Mouse (Mus musculus) granulocyte monocyte progenitor cell, adult 5-6 weeks (primary cell): ENCODE results near the gene Fam136a. TPM values are rescaled to one million over a fixed set of nuclear protein-coding genes. Genes with fewer than 3 reads are reported as not detected.
"Not testable (repeated sequence)": the region's sequence is repeated elsewhere in the genome, so short reads cannot be mapped to it uniquely, and the experiment has no call there.

Experiments used
- ATAC-seq: replicated peaks from 2 replicates; pipeline ENCODE4 v1.8.0; 2016; ENCODE audit warnings: mild to moderate bottlenecking, moderate TSS enrichment, inconsistent platforms; ENCODE audit not compliant: poor library complexity, severe bottlenecking
- total RNA-seq, 2 experiments: library from RNA; stranded (forward) in 1 of 2; stranded (reverse) in 1 of 2; fragments of 200-712, 200-1000 nt in 1 of 2; fragments of >200 nt in 1 of 2; fragmentation: Nextera tagmentation in 1 of 2; gene quantifications; 2 replicates each; pipeline ENCODE4 v1.2.3; 2014 to 2017

Fam136a gene
- total RNA-seq (2014; fragmentation: Nextera tagmentation) (46.3 and 51.5 TPM in 2 replicates), total RNA-seq (2017) (82.6 and 95.9 TPM in 2 replicates)

DNA sequence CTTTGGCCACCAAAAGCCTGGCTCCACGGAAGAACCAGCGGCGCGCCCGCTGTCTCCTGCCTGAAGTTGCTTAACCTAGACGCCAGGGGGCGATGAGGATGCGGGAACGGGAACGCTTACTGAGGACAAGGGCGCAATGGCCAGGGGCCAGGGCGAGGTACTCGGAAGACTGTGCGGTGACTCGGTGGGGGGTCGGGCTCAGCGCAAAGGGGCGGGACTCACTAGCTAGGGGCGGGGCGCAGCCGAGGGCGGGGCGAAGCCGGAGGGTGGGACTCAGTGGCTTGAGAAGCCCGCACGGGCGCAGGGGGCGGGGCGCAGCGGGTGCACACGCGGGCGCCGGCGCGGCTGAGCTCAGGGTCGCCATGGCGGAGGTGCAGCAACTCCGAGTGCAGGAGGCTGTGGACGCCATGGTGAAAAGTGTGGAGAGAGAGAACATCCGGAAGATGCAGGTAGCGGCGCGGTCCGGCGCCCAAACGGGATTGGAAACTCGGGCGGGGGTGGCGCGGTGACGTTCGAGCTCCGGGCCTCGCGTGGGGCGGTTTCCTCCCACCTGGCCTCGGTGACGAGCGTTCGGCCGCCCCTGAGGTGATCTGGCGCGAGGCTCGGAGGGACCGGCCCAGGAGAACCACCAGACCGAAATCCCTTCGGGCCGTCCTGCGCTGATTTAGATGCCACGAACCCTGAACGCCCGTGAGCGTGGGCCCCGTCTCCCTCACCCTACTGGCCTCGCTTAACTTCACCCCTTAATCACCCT, at the start of gene Fam136a:
Gene Fam136a, plus strand, starts transcription at position 276 of the 754 bp plus-strand sequence.
- peak; percentile 93 for ATAC-seq

DNA sequence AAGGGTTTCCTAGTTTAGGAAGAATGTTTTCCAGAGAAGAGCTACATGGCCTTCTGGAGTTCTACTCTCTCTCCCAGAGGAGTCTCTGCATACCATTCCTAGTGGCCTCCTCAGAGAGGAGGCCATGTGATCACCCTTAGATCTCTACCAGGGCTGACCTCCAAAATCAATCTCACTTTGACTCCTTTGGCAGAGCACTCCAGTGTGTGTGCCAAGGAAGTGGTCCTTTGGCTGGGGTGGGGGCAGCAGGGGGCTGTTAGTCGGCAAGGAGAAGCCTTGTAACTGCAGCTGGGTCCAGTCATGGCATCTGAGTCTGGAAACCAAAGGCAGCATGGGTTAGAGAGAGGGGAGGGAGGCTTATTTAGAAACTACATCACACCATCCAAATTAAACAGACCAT, 48.4 kb upstream of the Fam136a start:
- ATAC-seq, result no peak

DNA sequence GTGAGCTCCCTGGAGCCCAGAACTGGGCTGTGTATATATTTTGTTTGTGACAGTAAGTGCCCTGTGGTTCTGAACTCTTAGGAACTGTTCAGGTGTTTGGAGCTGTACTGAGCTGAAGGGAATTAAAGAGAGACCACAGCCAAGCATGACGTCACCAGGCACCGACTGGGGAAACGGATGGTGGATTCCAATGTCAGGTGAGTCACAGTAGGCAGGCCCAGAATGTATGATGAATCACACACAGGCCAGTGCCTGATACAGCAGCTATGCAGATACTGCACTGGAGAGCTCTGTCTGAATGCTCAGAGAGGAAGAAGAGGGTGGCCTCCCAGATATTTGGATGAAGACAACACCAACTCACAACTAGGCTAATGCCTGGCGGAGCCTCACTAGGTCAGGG, 46.6 kb upstream of the Fam136a start:
- ATAC-seq, result no peak

DNA sequence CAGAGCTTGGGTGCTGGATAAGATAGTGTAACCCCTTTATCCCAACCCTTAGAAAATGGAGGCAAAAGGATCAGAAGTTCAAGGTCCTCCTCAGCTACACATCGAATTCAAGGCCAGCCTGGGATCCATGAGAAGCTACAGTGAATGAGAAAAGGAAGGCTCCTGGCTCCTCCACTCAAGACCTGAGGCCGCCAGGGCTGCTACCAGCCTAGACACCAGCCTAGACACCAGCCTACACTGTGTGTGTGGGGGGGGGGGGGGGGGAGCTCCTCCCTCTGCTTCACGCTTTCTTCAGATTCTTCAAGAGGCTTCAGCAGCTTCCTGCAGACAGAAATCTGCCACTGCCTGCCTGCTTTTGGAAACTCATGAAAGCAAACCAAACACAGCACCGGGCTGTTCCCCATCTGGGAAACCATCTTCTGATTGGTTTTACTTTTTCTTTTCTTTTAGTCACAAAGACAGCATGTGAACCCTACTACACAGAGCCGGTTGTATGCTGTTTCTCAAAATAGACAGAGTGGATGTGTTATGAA, 43.3 kb upstream of the Fam136a start:
- no peak for ATAC-seq

DNA sequence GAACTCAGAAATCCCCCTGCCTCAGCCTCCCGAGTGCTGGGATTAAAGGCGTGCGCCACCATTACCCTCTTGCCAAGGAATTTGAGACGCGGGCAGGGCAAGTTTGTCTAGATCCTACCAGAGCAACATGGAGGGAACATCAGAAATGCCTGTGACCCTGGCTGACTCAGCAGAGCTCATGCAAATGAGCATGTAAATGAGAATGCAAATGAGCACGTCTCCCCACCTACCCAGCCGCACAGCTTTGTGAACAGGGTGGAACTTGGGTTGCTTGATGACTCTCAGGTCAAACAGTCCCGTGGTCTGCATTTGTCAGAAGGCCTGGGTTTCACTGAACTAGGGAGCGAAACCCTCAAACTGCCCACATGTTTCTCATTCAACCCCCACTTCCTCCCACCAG, 42.5 kb upstream of the Fam136a start:
- no peak for ATAC-seq

DNA sequence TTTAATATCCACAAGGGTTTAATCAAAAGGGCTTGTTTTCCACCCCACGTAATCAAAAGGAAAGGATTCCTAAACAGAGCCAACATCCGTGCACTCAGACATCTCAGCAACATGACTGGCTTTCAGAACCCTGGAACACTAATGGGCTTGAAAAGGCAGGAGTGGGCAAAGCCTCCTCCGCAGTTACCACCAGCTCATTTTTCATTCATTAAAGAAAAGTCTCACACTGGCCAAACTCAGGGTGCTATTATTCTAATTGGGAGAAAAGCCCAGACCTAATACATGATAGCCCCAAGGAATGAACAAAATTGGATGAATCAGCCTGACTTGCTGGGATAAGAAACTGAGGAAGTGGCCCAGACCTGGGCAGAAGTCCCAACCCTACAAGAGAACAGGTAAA, 41.0 kb upstream of the Fam136a start:
- no peak for ATAC-seq

DNA sequence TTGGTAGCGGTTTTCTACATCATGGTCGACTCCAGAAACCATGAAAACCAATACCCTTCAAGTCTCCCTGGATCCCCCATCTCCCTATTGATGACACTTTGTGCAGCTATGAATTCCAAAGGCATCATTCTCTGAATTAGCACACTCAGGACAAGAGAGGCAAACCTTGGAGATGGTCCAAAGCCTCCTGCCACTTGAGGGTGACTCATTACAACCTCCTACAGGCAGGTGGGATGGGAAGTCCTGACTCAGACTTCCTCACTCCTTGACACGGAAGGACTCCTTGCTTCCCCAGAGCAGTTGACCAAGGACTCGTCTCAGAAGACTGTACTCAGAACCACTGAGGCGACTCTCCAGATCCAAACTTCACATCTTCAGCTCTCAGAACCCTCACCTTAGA, 39.8 kb upstream of the Fam136a start:
- ATAC-seq, result no peak

DNA sequence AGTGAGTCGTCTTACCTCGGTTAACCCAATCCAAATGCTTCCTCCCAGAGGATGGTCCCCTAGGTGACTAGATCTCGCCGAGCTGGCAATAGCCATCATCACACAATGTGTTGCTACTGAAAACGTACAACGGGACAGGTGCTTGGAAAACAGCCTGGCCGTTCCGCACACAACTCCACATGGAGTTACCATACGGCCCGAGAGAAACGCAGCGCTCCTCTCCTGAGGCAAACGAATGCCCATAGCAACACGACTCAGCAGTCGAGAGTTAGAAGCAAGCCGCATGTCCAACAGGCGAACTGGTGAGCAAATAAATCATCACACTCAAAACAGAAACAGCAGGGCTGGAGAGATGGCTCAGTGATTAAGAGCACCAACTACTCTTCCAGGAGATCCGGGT, 38.6 kb upstream of the Fam136a start:
- ATAC-seq, result no peak

DNA sequence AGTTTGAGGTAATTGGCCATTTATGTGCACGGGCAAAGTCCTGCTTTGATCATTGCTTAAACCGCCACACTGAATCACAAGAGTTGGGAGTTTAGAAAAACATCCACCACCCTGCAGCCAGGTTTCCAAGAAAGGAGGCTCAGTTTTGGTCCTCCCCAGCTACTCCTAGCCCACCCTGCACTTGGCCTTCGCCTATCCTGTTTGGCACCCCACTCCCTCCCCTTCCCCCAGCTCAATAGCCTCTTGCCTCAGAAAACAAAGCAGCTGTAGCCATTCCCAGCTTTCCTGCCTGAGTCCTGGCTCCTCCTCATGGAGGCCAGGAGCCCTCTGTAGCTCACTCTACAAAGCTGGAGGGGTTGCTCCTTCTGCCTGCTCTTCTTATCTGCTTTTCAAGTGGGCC, 37.1 kb upstream of the Fam136a start:
- no peak for ATAC-seq

DNA sequence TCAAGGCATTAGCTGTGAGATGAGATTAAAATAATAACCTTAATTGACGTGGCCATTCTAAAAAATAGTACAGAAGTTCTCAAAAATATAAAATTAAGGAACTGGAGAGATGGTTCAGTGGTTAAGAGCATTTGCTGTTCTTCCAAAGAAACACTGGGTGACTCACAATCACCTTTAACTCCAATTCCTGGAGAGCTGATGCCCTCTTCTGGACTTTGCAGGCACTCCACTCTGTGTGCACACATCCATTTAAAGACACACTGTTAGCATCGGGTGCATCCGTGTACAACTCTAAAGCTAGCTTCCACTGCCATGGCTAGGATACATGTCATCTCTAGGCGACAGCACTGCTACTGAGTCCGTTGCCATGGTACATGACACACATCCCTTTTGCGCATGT, 35.5 kb upstream of the Fam136a start:
- no peak for ATAC-seq

DNA sequence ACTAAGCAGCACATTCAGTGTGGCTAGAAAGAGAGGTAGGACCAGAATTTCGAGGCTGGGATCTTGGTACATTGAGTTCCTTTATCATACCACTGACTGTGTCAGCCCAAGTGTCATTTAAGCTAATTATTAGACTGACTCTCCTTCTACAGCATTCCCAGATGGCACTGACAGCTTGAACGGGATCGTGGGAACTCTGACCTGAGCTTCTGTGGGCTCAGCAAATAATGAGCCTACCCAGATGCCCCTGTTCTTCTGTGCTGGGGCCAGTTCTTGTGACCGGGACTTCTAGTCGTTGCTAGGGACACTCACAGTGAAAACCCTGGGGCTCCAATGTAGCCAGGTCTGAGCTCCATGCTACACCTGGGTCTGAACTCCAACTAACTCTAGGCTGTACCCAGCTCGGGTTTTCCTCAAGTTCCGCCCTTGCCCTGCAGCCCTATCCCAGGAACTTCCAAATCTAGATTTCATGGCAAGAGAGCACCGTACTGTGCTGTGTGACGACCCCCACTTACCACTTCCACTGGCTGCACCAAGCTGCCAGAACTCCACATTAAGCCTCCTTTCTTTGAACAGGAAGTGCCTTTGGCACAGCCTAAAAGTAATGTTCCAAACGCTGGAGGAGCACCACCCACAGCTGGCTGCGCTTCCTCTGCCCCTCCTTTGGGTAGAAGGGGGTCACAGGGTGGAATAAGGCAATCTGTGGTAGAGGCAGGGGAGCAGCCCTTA, 30.2 kb upstream of the Fam136a start:
- no peak for ATAC-seq

DNA sequence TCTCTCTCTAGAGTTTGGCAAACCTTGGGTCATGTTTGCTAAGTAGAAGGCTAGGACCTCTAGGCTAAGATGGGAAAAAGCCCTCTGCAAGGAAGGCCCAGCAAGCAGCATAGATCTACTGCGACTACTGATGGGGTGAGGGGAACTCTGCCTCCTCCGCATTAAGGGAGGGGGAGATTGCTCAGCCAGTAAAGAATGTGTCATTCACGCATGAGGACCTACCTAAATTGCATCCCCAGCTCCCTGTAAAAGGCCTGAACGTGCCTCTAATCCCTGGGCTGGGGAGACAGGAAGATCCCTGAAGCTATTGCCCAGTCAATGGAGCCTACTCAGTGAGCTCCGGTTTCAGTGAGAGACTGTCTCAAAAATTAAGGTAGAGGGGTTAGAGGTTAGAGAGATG, 29.6 kb upstream of the Fam136a start:
- ATAC-seq, result no peak

DNA sequence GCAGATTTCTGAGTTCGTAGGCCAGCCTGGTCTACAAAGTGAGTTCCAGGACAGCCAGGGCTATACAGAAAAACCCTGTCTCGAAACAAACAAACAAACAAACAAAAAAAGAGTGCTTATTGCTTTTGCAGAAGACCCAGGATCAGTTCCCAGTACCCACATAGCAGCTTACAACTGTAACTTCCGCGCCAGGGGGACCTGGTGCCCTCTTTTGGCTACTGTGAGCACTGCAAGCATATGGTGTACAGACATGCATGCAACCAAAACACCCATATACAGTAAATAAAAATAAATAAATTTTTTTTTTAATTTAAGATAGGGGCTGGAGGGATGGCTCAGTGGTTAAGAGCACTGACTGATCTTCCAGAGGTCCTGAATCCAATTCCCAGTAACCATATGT, 29.1 kb upstream of the Fam136a start:
- ATAC-seq, result not testable (repeated sequence)

DNA sequence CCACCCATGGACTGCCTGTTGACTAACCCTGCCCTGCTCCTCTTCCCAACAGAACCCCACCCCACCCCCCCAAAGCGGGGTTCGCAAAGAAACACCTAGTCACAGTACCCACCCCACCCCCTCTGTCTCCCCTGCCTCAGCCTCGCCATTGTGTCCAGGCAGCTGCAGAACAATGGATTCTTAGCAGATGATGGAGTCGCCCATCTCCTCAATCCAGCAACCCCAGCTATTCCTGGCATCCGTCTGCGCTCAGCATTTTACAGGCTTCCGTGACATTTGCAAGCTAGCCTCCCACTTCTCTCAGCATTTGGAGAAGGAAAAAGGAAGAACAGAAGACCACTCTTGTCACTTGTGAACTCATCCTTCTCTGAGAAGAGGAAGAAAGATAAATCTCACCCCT, 21.8 kb upstream of the Fam136a start:
- no peak for ATAC-seq

DNA sequence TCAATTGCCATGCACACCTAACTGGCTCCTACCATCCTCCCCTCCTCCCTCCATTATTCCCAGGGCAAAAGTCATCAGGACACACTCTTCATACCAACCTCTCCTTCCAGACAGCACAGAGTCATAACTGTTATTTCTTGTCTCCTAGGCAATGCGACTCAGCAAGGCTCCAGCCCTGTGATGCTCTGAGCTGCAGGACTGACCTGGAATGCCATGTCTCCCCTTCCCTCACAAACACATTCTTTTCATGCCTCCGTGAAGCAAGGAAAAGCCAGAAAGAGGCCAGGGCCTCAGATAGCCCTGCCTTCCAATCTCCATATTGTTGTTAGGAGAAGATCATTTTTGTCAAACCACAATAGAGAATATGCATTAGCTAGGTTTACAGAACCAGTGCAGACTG, 19.4 kb upstream of the Fam136a start:
- ATAC-seq, result no peak

DNA sequence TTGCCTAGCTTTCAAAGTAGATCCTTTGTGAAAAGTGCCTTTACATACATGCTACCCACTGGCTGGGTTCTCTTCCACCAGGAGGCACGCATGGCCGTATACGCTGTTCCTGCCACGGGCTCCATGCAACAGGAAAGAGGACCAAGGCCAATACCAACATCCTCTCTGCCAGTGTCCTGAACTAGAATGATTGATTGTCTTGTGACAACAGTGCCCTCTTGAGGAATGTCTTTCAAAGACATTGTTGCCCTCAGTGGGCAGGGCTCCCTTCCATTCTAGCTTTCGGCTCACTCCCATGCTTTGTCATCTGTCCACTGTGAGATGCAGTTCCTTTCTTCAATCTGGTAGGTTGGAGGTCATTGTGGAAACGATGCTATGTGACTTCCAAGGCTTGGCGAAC, 16.2 kb upstream of the Fam136a start:
- peak; percentile 55; the same call in 1 of the 2 replicates for ATAC-seq

DNA sequence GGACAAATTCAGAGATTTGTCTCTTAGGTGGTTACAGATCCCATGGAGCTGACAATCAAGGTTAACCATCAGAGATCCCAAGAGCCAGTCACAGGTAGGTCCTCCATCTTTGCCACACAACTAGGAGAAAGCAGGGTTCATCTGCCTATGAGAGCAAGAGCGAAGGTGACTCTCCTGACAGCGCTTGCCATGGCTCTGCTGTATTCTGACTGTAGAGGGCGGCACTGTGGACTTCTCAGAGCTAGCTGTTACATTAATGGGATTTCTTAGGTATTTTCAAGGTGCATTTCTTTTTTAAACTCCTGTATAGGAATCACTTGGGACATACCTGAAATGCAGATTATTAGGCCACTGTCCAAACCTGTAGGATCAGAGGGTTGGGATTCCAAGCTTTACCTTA, 10.5 kb upstream of the Fam136a start:
- ATAC-seq, result no peak

DNA sequence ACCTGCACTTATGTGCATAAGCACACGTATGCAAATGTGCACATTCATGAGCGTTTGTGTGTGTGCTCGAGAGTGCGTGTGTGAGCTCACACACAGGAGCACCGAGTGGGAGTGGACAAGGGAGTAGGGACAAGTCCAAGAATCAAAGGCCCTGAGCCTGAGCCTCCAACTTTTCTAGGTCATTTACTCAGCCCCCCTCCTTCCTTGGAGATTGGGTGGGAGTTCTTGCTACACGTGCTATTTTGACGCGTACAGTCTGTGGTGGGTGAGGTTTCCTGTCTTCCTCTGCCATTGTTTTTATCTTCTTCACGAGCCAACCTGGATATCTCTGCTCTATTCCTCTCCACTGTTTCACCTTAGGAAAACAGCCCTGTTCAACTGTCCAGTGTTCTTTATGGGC, 8.5 kb upstream of the Fam136a start:
- no peak for ATAC-seq

DNA sequence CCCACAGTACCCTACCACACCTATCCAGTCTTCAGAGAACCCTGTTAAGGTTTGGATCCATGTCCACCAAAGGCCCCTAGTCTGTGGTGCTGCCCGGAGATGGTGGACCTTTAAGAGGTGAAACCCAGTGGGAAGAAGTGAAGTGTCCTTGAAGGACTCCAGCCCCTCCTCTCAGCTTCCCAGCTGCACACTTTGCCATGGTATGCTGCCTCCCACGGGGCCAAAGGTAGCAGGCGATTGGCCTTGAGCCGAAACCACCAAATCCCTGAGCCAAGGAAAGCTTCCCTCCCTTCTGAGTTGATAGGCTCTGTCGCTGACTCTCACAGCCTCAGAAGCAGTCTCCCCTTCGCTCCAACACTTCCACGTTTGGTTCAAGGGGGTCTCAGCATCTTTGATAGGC, 4.8 kb upstream of the Fam136a start:
- ATAC-seq, result no peak

DNA sequence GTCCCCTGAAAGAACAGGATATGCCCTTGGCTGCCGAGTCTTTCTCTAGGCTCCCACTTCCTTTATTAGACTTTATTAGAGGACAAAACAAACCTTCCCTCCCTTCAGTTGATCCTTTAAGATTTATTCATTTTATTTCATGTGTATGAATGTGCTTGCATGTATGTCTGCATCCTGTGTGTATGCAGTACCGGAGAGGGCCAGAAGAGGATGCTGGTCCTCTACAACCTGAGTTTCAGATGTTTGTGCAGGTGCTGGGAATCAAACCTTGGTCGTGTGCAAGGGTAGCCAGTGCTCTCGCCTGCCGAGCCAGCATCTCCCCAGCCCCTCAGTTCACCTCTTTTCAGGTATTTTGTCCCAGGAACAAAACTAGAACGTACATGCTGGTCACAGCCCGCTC, 4.1 kb upstream of the Fam136a start:
- no peak for ATAC-seq

DNA sequence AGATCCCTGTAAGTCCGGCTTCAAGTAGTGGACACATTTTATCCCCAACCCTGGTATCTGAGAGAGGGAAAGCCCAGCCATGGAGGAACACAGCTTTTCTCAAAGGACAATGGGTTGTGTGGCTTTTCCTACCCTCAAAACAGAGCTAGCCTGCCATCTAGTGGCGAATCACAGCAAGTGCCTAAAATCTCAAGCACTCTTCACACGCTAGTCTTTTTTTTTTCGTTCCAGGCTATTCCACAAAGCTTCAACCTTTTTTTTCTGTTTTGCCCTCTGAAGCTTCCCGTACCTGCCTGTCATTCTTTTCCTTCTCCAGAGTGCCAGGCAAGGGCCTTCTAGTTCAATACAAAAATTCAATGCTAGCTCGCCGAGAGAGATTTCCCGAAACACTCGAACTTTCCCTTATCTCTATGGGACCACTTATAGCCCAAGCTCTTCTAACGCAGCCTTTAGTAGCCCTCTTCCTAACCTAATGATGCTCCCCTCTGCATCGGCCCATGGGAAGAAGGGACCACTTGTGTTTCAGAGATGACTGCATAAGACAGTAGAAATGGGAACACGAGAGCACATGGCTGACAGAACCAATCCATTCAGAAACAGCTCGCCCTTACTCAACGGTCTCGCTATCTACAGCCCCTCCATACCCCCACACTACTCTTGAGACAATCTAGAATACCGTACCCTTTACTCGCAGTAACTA, 854 bp upstream of the Fam136a start:
- peak; percentile 53 for ATAC-seq
